1 mouse cellular context compared by ENCODE assay signal in the genomic region with DNA sequence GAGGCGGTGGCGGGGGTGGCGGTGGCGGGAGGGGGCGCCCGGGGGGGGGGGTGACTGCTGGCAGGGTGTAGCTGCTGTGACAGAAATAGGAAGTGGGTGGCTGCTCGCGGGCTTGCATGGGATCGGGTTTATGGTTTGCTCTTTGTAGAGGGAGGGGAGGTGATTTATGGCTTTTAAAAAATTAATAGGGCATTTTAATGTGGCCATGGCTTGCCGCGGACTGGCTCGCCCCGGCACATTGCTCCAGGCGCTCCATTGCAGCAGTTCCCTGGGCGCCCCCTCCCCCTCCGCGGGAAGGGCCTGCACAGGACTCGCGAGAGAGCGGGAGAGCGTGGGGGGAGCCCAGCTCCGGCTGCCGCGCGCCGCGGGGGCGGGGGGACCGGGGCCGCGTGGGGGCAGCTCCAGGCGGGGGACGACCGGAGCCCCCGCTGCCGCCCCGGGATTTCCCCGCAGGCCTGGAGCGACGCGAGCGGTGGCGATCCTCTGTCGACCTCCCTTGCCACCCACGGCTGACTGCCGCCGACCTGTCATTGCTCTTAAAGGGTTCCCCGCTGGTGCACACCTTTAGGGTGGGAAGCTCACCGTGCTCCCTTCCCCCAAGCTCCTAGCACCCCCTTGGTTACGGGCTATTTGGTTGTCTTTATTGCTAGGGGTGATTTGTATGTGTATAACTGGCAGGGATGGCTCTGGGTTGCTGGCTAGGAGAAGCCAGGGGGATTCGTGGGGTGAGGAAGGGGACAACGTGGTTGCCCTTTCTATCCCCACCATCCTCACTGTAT.
TF ChIP-seq lines count a peak whose summit lies in the region.

No protein-coding gene starts in this region.

TF ChIP-seq in myocyte, 11 proteins besides CTCF, POLR2A, EP300 and RAD21:
- no peak for TF ChIP-seq MYOD1 (IDR thresholded peaks at IDR 0.05; ENCODE audit: control insufficient read depth in 1 of 3, insufficient read length in 2 of 3, low read depth in 2 of 3)
- no peak for TF ChIP-seq USF1 (IDR thresholded peaks at IDR 0.05; ENCODE audit: low read depth)
- TF ChIP-seq MYOG (IDR thresholded peaks at IDR 0.05; ENCODE audit: control insufficient read depth in 1 of 3, insufficient read depth in 1 of 3, insufficient read length in 2 of 3, low read depth in 2 of 3) = no peak
- TF ChIP-seq MAX (IDR thresholded peaks at IDR 0.05; ENCODE audit: low read depth) = no peak
- TF ChIP-seq TCF3 (IDR thresholded peaks at IDR 0.05; ENCODE audit: insufficient read length, low read depth) = no peak
- no peak for TF ChIP-seq CEBPB (IDR thresholded peaks at IDR 0.05; ENCODE audit: insufficient read depth, poor library complexity, severe bottlenecking)
- no peak for TF ChIP-seq SRF (IDR thresholded peaks at IDR 0.05; ENCODE audit: control insufficient read depth, insufficient read length, low read depth)
- TF ChIP-seq REST (IDR thresholded peaks at IDR 0.05; ENCODE audit: insufficient read depth, insufficient read length) = no peak
